ENCODE assay signal across 11 mouse cellular contexts in the genomic region with DNA sequence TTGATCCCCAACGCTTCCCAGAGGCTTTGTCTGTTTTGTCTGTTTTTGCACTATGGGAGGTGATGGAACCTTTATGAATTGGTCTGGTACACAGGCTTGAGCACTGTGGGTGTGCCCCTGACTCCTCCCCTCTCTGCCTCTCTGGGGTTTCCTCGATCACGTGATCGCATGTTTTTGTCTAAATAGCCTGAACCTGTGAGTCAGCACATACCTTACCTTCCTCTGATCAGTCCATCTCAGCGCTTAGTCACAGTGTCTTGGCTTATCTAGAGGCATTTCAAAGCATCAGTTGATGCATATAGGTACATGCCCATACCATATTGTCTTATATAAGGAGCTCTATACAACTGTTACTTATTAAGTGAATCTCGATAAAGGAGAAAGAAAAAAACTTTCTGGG.
DNase-seq lines count a peak whose midpoint lies in the region; ATAC-seq and TF ChIP-seq lines count a peak whose summit lies in the region.
"Had no signal": no experiment of that assay in that cellular context is flagged by ENCODE, and none has a peak within 500 bp of the region (broad histone marks: within the 10 kb centered on the region; RNA-seq: fewer than 3 reads in every experiment).

No protein-coding gene starts in this region.

- no peaks in the 10 kb centered on the region for H3K9me3 ChIP-seq in lung, embryonic 14.5 days (ENCODE audit: low read depth, low read length)
- H3K9me3 ChIP-seq in ES-E14 (ENCODE audit: control insufficient read depth, insufficient read depth, low read depth, low read length): no peaks in the 10 kb centered on the region
- no peaks in the 10 kb centered on the region for H3K9me3 ChIP-seq in stomach, embryonic 14.5 days (ENCODE audit: control insufficient read depth, low read depth, low read length)
- H3K9me3 ChIP-seq in hindbrain, postnatal 0 days (ENCODE audit: low read length): no peaks in the 10 kb centered on the region
- no peaks in the 10 kb centered on the region for H3K9me3 ChIP-seq in hindbrain, embryonic 11.5 days (ENCODE audit: control insufficient read depth, low read length)
- H3K9me3 ChIP-seq: embryonic facial prominence, embryonic 13.5 days had no signal

- no peaks in the 10 kb centered on the region for H3K4me1 ChIP-seq in lung, embryonic 14.5 days (ENCODE audit: insufficient read depth)
- H3K4me1 ChIP-seq in ES-E14 (ENCODE audit: control insufficient read depth in 2 of 2, insufficient read depth in 2 of 2, low read length in 2 of 2, poor library complexity in 1 of 2): peaks cover 9 to 19% of the 10 kb centered on the region in 2 experiments
- H3K4me1 ChIP-seq in stomach, embryonic 14.5 days (ENCODE audit: control insufficient read depth, insufficient read depth, low read length): no peaks in the 10 kb centered on the region
- H3K4me1 ChIP-seq in hindbrain, postnatal 0 days (ENCODE audit: insufficient read depth, low read length): 0 out of 2 replicates have a peak, but pooled peaks cover 6% of the 10 kb centered on the region
- H3K4me1 ChIP-seq in hindbrain, embryonic 11.5 days (replicated peaks; ENCODE audit: control insufficient read depth, insufficient read depth, low read length): no peaks in the 10 kb centered on the region

- no peak for DNase-seq in lung, embryonic 14.5 days
- no peak for DNase-seq in lung, adult 18-20 months
- DNase-seq in ES-E14 (ENCODE audit: low read depth, low spot score): peak; percentile 86
- DNase-seq in right cerebral cortex, adult 18-20 months: no peak
- no peak for DNase-seq in hindbrain, postnatal 0 days (ENCODE audit: low spot score)
- no peak for DNase-seq in hindbrain, embryonic 11.5 days (ENCODE audit: low spot score)
- DNase-seq: heart, adult 11 months had no signal

- H3K4me3 ChIP-seq in lung, embryonic 14.5 days (ENCODE audit: low read depth, low read length): no peak overlapping the region
- peak overlapping the region in 1 of 2 experiments; percentile 10; a peak in 2 of 4 replicates for H3K4me3 ChIP-seq in ES-E14 (ENCODE audit: insufficient read depth in 1 of 2, low read depth in 1 of 2, low read length in 2 of 2, poor library complexity in 1 of 2, severe bottlenecking in 1 of 2)
- H3K4me3 ChIP-seq in stomach, embryonic 14.5 days (ENCODE audit: low read depth, low read length): no peak overlapping the region
- no peak overlapping the region for H3K4me3 ChIP-seq in hindbrain, postnatal 0 days (ENCODE audit: low read length)
- no peak overlapping the region for H3K4me3 ChIP-seq in hindbrain, embryonic 11.5 days (ENCODE audit: low read depth, low read length)
- H3K4me3 ChIP-seq: embryonic facial prominence, embryonic 13.5 days had no signal

- no peak overlapping the region for H3K27ac ChIP-seq in lung, embryonic 14.5 days (ENCODE audit: low read depth)
- H3K27ac ChIP-seq in ES-E14 (ENCODE audit: insufficient read depth, low read depth, low read length, poor library complexity, severe bottlenecking): peak overlapping the region; percentile 14; the same call in 1 of the 2 replicates
- no peak overlapping the region for H3K27ac ChIP-seq in stomach, embryonic 14.5 days (ENCODE audit: low read length)
- H3K27ac ChIP-seq in hindbrain, postnatal 0 days: no peak overlapping the region
- no peak overlapping the region for H3K27ac ChIP-seq in hindbrain, embryonic 11.5 days (ENCODE audit: low read depth, low read length)
- H3K27ac ChIP-seq: embryonic facial prominence, embryonic 13.5 days; macrophage had no signal

- in situ Hi-C loops in ES-E14 (cut with MboI; ENCODE audit: low sequenced_read_pairs in 2 of 2, unreplicated experiment in 2 of 2): no loop called here

- WGBS in lung, embryonic 14.5 days: 43% methylated on average over 6 of the region's 6 CpGs
- 40% methylated on average over 6 of the region's 6 CpGs for WGBS in stomach, embryonic 14.5 days
- WGBS in hindbrain, postnatal 0 days: 47% methylated on average over 6 of the region's 6 CpGs
- 44% methylated on average over 6 of the region's 6 CpGs for WGBS in hindbrain, embryonic 11.5 days

- TF ChIP-seq CTCF in lung, embryonic 14.5 days (IDR thresholded peaks at IDR 0.05; ENCODE audit: low read depth): no peak
- no peak for TF ChIP-seq CTCF in hindbrain, postnatal 0 days (IDR thresholded peaks at IDR 0.05; ENCODE audit: low read depth)

- no peak overlapping the region for H3K9ac ChIP-seq in lung, embryonic 14.5 days
- H3K9ac ChIP-seq in ES-E14 (ENCODE audit: insufficient read depth, low read depth, low read length, poor library complexity, severe bottlenecking): no peak overlapping the region; the same call in 1 of the 2 replicates
- H3K9ac ChIP-seq in stomach, embryonic 14.5 days (replicated peaks; ENCODE audit: low read depth, low read length): no peak overlapping the region
- no peak overlapping the region for H3K9ac ChIP-seq in hindbrain, postnatal 0 days (replicated peaks; ENCODE audit: low read length)
- H3K9ac ChIP-seq in hindbrain, embryonic 11.5 days (ENCODE audit: low read depth, low read length): no peak overlapping the region
- H3K9ac ChIP-seq: embryonic facial prominence, embryonic 13.5 days had no signal

- no peak overlapping the region for H3K4me2 ChIP-seq in lung, embryonic 14.5 days
- no peak overlapping the region for H3K4me2 ChIP-seq in stomach, embryonic 14.5 days (replicated peaks; ENCODE audit: low read depth, low read length)
- no peak overlapping the region for H3K4me2 ChIP-seq in hindbrain, postnatal 0 days (ENCODE audit: low read depth, low read length)
- no peak overlapping the region for H3K4me2 ChIP-seq in hindbrain, embryonic 11.5 days (replicated peaks; ENCODE audit: low read depth, low read length)
- H3K4me2 ChIP-seq: embryonic facial prominence, embryonic 13.5 days had no signal

- no peaks in the 10 kb centered on the region for H3K36me3 ChIP-seq in lung, embryonic 14.5 days (ENCODE audit: insufficient read depth)
- no peaks in the 10 kb centered on the region for H3K36me3 ChIP-seq in ES-E14 (ENCODE audit: control insufficient read depth, insufficient read depth, low read length, poor library complexity, severe bottlenecking)
- no peaks in the 10 kb centered on the region for H3K36me3 ChIP-seq in stomach, embryonic 14.5 days (ENCODE audit: control insufficient read depth, insufficient read depth, low read length)
- no peaks in the 10 kb centered on the region for H3K36me3 ChIP-seq in hindbrain, postnatal 0 days (ENCODE audit: insufficient read depth, low read length)
- H3K36me3 ChIP-seq in hindbrain, embryonic 11.5 days (ENCODE audit: control insufficient read depth, insufficient read depth, low read length): no peaks in the 10 kb centered on the region
- H3K36me3 ChIP-seq: embryonic facial prominence, embryonic 13.5 days had no signal

- ATAC-seq in lung, embryonic 14.5 days (ENCODE audit: insufficient read depth): peak; percentile 73
- peak; percentile 90 for ATAC-seq in erythroid progenitor cell, adult 5-6 weeks (replicated peaks; ENCODE audit: low FRiP score, poor library complexity, severe bottlenecking)
- peak; percentile 76; the same call in 1 of the 2 replicates for ATAC-seq in stomach, embryonic 14.5 days (ENCODE audit: insufficient number of reproducible peaks, insufficient read depth, low FRiP score, low read depth)
- no peak for ATAC-seq in hindbrain, postnatal 0 days
- ATAC-seq in hindbrain, embryonic 11.5 days (ENCODE audit: low FRiP score): no peak

- peaks cover 18% of the 10 kb centered on the region for H3K27me3 ChIP-seq in lung, embryonic 14.5 days (ENCODE audit: insufficient read depth, low read length)
- H3K27me3 ChIP-seq in stomach, embryonic 14.5 days (ENCODE audit: control insufficient read depth, insufficient read depth, low read length): 0 out of 2 replicates have a peak, but pooled peaks cover 3% of the 10 kb centered on the region
- H3K27me3 ChIP-seq in hindbrain, postnatal 0 days (ENCODE audit: insufficient read depth, low read length): no peaks in the 10 kb centered on the region
- no peaks in the 10 kb centered on the region for H3K27me3 ChIP-seq in hindbrain, embryonic 11.5 days (ENCODE audit: control insufficient read depth, insufficient read depth, low read length)

TF ChIP-seq in ES-E14, 5 proteins besides CTCF, POLR2A, EP300 and RAD21:
- TF ChIP-seq MAFK (IDR thresholded peaks at IDR 0.05; ENCODE audit: insufficient read depth, low read depth, low read length) (peak; percentile 96), CHD2 (IDR thresholded peaks at IDR 0.05; ENCODE audit: low read depth, low read length) (no peak), ZNF384 (IDR thresholded peaks at IDR 0.05; ENCODE audit: low read depth, low read length) (no peak), ZC3H11A (IDR thresholded peaks at IDR 0.05; ENCODE audit: borderline replicate concordance, low read depth, low read length) (no peak)

Comparison
In these comparisons a context has a peak if more than half of its experiments do, and no peak if none do; other contexts are left out.
1. ATAC-seq: peak in lung, embryonic 14.5 days (single experiment), erythroid progenitor cell, adult 5-6 weeks (single experiment) and stomach, embryonic 14.5 days (single experiment); none in hindbrain, postnatal 0 days (single experiment) and hindbrain, embryonic 11.5 days (single experiment).